Mouse (Mus musculus): ENCODE data around the gene Lpcat3. TPM values are rescaled to one million over a fixed set of nuclear protein-coding genes. Genes with fewer than 3 reads are reported as not detected.
A peak's percentile ranks its signal among the peaks of the same experiment; 100 is the strongest.
"Not testable (repeated sequence)": the region's sequence is repeated elsewhere in the genome, so short reads cannot be mapped to it uniquely, and the experiment has no call there.

The Lpcat3 gene
- total RNA-seq, 2 experiments from 2014 or later, result 14.8 to 18.0 TPM

GRCm38 (mm10) chr6:124676171-124676570 is 13.3 kb downstream of the Lpcat3 start:
- no peak for DNase-seq

GRCm38 (mm10) chr6:124678769-124679168 is 15.9 kb downstream of the Lpcat3 start:
- no peak for DNase-seq

GRCm38 (mm10) chr6:124679486-124679885 is 16.7 kb downstream of the Lpcat3 start:
- DNase-seq, result no peak

GRCm38 (mm10) chr6:124682291-124682690 is 19.5 kb downstream of the Lpcat3 start:
- not testable (repeated sequence) for DNase-seq

GRCm38 (mm10) chr6:124683591-124684417 is 21.0 kb downstream of the Lpcat3 start:
- no peak for DNase-seq

- DNase-seq, result no peak
Observed at GRCm38 (mm10) chr6:124685606-124686386, 23.0 kb downstream of the Lpcat3 start.

GRCm38 (mm10) chr6:124686644-124687043 is 23.8 kb downstream of the Lpcat3 start:
- not testable (repeated sequence) for DNase-seq

- no peak for DNase-seq
Observed at GRCm38 (mm10) chr6:124688151-124688758, 25.4 kb downstream of the Lpcat3 start.

- no peak for DNase-seq
Observed at GRCm38 (mm10) chr6:124689011-124689410, 26.2 kb downstream of the Lpcat3 start.

GRCm38 (mm10) chr6:124690517-124690916 is 27.7 kb downstream of the Lpcat3 start:
- no peak for DNase-seq

- DNase-seq, result no peak
Observed at GRCm38 (mm10) chr6:124693243-124693981, 30.6 kb downstream of the Lpcat3 start.

GRCm38 (mm10) chr6:124694166-124694955 is 31.5 kb downstream of the Lpcat3 start:
- peak; percentile 53 for DNase-seq

GRCm38 (mm10) chr6:124696441-124697150 is 33.8 kb downstream of the Lpcat3 start:
- DNase-seq, result no peak

GRCm38 (mm10) chr6:124698751-124699150 is 35.9 kb downstream of the Lpcat3 start:
- DNase-seq, result no peak

GRCm38 (mm10) chr6:124699366-124699765 is 36.5 kb downstream of the Lpcat3 start:
- no peak for DNase-seq

- peak; percentile 77 for DNase-seq
Observed at GRCm38 (mm10) chr6:124699962-124700610, 37.3 kb downstream of the Lpcat3 start.

- no peak for DNase-seq
Observed at GRCm38 (mm10) chr6:124701338-124701737, 38.5 kb downstream of the Lpcat3 start.

GRCm38 (mm10) chr6:124702102-124702783 is 39.4 kb downstream of the Lpcat3 start:
- DNase-seq, result no peak

GRCm38 (mm10) chr6:124702784-124703103 is 39.9 kb downstream of the Lpcat3 start:
- peak; percentile 41 for DNase-seq

- DNase-seq, result no peak
Observed at GRCm38 (mm10) chr6:124703789-124704188, 41.0 kb downstream of the Lpcat3 start.
